Mouse (Mus musculus) stomach, embryonic 15.5 days (tissue): Measurements from ENCODE around the gene Sync. TPM values are rescaled to one million over a fixed set of nuclear protein-coding genes. Genes with fewer than 3 reads are reported as not detected.

Experiments
- ATAC-seq: fragments of 200-750 bp; cut with Nextera tagmentation; 2 replicates; pipeline ENCODE4 v1.8.0; 2017; ENCODE audit warnings: low read depth, moderate number of reproducible peaks, moderate TSS enrichment; ENCODE audit not compliant: insufficient read depth, low FRiP score
- H3K27ac ChIP-seq: fragments of 300-500 bp; sonication (generic); 2 replicates; pipeline ENCODE4 v1.5.1; 2015; ENCODE audit warnings: mild to moderate bottlenecking, inconsistent platforms
- H3K27me3 ChIP-seq: fragments of 300-500 bp; sonication (generic); replicated peaks from 2 replicates; pipeline ENCODE4 v1.6.1; 2015; ENCODE audit warnings: inconsistent platforms
- H3K36me3 ChIP-seq: fragments of 300-500 bp; sonication (generic); 2 replicates; pipeline ENCODE4 v1.6.1; 2015; ENCODE audit warnings: inconsistent platforms
- H3K4me1 ChIP-seq: fragments of 300-500 bp; sonication (generic); 2 replicates; pipeline ENCODE4 v1.6.1; 2015; ENCODE audit warnings: inconsistent platforms
- H3K4me2 ChIP-seq: fragments of 300-500 bp; sonication (generic); 2 replicates; pipeline ENCODE4 v1.6.1; 2015; ENCODE audit warnings: mild to moderate bottlenecking, inconsistent platforms
- H3K4me3 ChIP-seq: fragments of 300-500 bp; sonication (generic); replicated peaks from 2 replicates; pipeline ENCODE4 v1.5.1; 2015; ENCODE audit warnings: inconsistent platforms
- H3K9ac ChIP-seq: fragments of 300-500 bp; sonication (generic); 2 replicates; pipeline ENCODE4 v1.6.1; 2015; ENCODE audit warnings: inconsistent platforms
- H3K9me3 ChIP-seq: fragments of 300-500 bp; sonication (generic); 2 replicates; pipeline ENCODE4 v1.6.1; 2016; ENCODE audit warnings: inconsistent platforms
- WGBS: fragments of 180-500 bp; shearing (Covaris S2); methylation state at CpG from one replicate; pipeline ENCODE4 v1.1.7; 2015; 5-methylcytosine and 5-hydroxymethylcytosine counted together
- polyA plus RNA-seq: library from polyadenylated mRNA; unstranded; fragments of >200 nt; fragmentation: Nextera tagmentation; extraction: Ambion mirVana; gene quantifications from 2 replicates; pipeline ENCODE4 v1.2.1, GENCODE M21; 2015

The Sync gene
- polyA plus RNA-seq: 2.0 and 2.1 TPM in 2 replicates

DNA sequence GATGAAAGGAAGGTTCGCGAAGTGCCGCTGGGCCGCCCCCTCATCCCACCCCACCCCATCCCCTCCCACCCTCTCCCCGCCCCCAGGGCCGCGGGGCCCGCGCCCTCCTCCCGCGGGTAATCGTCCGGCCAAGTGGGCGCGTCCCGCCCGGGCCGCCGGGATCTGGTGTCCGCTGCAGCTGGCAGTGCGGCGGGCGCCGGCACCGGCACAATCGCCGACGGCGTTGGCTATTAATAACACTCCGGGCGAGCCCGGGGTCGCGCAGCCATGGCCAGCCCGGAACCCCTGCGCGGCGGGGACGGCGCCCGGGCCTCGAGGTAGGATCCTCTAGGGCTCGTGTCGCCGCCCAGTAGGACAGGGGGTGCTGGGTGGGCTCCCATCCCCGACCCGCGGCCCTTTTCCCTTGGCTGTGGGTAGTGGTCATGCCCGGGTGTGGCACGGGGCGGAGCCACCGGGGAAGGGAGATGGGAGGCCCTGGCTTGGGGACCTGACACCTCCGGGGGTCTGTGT lies at the start of gene Sync:
Gene Sync, plus strand, starts transcription at position 146 of the 510 bp plus-strand sequence.
- no peaks in the 10 kb centered on the region for H3K9me3 ChIP-seq
- H3K4me1 ChIP-seq: peaks cover 21% of the 10 kb centered on the region
- H3K27me3 ChIP-seq: 0 out of 2 replicates have a peak, but pooled peaks cover 7% of the 10 kb centered on the region
- peak within 1 kb of the TSS; percentile 97 for H3K4me2 ChIP-seq
- peak; percentile 29; the same call in 1 of the 2 replicates for ATAC-seq
- WGBS: under 1% methylated on average over 52 of the region's 53 CpGs
- H3K36me3 ChIP-seq: no peaks in the 10 kb centered on the region
- peak within 1 kb of the TSS; percentile 53 for H3K4me3 ChIP-seq
- H3K9ac ChIP-seq: peak within 1 kb of the TSS; percentile 4; the same call in 1 of the 2 replicates
- H3K27ac ChIP-seq: 0 out of 2 replicates have a peak within 1 kb of the TSS, but pooled peaks have one; percentile 0

DNA sequence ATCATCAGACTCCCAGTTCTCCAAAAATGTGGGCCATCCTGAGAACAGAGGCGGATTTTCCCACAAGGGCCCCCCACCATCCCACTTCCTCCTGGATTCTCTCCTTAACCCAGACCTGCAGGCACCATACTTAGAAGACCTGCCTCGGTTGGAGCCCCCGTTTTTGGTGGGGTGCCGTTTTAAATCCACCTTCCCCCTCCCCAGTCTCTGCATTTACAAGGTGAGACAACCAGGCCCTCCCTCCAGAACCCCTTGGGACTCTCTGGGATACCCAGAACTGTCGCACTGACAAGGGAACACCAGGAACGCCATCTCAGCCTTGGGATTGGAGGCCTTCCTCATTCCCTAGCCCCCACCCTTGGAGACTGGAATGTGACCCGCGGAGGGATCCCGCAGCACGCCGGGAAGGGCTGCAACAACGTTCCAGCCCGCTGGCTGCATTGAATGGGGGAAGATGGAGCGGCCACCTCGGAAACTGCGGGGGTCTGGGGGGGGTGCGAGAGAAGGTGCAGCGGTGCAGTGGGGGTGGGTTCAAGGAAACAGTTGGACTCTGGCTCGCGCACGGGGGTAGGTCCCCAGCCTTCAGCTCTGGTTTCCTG lies 49.5 kb upstream of the Sync start:
- no peaks in the 10 kb centered on the region for H3K27me3 ChIP-seq
- H3K9ac ChIP-seq: peak overlapping the region; percentile 65; the same call in 1 of the 2 replicates
- ATAC-seq: no peak
- peak overlapping the region; percentile 66 for H3K27ac ChIP-seq
- no peaks in the 10 kb centered on the region for H3K9me3 ChIP-seq
- H3K4me2 ChIP-seq: peak overlapping the region; percentile 98
- no peaks in the 10 kb centered on the region for H3K36me3 ChIP-seq
- WGBS: 9% methylated on average over 21 of the region's 21 CpGs
- peak overlapping the region; percentile 75 for H3K4me3 ChIP-seq
- H3K4me1 ChIP-seq: peaks cover 52% of the 10 kb centered on the region

DNA sequence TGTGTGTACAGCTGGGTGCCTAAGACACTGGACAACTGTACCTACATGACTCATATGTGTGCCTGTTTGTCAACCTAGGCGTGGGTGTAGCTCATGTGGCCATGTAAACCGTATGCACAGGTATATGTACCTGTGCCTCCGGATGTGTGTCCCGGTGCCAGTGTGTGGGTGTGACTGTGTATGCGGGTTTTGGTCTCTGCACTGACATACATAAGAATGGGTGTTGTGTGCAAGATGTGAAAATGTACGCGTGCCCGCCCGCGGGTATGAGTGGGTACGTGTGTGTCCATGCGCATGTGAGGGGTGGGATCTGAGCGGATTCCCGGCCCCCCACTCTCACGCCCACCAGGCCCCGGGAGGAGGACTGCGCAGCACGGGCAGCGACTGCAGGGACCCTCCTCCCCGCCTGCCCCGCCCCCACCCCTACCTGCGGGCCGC lies 48.8 kb upstream of the Sync start:
- H3K9ac ChIP-seq: peak overlapping the region; percentile 65
- H3K4me2 ChIP-seq: peak overlapping the region; percentile 98
- H3K4me3 ChIP-seq: peak overlapping the region; percentile 75
- H3K36me3 ChIP-seq: no peaks in the 10 kb centered on the region
- 0% methylated on average over 20 of the region's 23 CpGs for WGBS
- H3K27ac ChIP-seq: peak overlapping the region; percentile 66; the same call in 1 of the 2 replicates
- no peaks in the 10 kb centered on the region for H3K9me3 ChIP-seq
- peaks cover 52% of the 10 kb centered on the region for H3K4me1 ChIP-seq
- no peaks in the 10 kb centered on the region for H3K27me3 ChIP-seq
- ATAC-seq: no peak

DNA sequence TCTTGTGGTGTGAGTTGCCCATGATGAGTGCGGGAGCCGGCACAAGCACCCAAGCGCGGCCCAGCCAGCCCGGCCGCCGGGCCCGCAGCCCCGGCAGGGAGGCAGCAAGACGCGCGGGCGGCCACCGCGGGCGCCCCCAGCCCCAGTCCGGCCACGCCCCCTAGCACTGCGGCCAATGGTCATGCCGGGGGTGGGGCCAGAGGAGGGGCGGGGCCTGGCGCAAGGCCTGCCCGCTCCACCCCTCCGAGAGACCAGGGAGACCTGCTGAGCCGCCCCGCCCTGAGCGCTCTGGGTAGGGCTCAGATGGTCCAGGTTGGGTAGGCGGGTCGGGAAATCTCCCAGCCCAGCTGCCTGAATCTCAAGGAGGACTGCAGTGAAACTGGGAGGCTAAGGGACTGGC lies 48.3 kb upstream of the Sync start:
- Histone ChIP-seq H3K4me2 (peak overlapping the region; percentile 98), H3K9ac (peak overlapping the region; percentile 65), H3K4me1 (peaks cover 51% of the 10 kb centered on the region), H3K4me3 (peak overlapping the region; percentile 75), H3K27ac (peak overlapping the region; percentile 66; the same call in 1 of the 2 replicates), H3K36me3 (no peaks in the 10 kb centered on the region), H3K27me3 (no peaks in the 10 kb centered on the region), H3K9me3 (no peaks in the 10 kb centered on the region)
- peak; percentile 85 for ATAC-seq
- under 1% methylated on average over 24 of the region's 29 CpGs for WGBS

DNA sequence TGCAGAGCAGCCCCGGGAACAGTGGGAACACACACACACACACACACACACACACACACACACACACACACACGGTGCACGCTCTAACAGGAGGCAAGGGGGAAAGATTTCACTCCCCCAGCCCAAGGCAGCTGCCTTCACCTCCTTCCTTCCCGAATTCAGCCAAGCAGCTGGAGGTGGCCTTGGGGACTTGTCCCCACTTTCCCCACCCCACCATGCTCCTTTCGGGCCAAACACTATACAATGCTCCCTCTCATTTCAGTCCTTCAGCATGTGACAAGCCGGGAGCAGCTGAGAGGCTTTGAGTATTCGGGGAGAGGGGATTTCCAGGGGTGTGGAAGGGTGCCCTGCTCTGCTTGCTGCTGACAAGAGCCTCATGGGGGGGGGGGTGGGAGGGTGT lies 45.5 kb upstream of the Sync start:
- Histone ChIP-seq H3K4me1 (peaks cover 52% of the 10 kb centered on the region), H3K27me3 (no peaks in the 10 kb centered on the region), H3K36me3 (no peaks in the 10 kb centered on the region), H3K9ac (no peak overlapping the region), H3K4me2 (no peak overlapping the region), H3K9me3 (no peaks in the 10 kb centered on the region), H3K4me3 (no peak overlapping the region), H3K27ac (peak overlapping the region; percentile 68; the same call in 1 of the 2 replicates)
- WGBS: 34% methylated on average over 7 of the region's 7 CpGs
- ATAC-seq: no peak

DNA sequence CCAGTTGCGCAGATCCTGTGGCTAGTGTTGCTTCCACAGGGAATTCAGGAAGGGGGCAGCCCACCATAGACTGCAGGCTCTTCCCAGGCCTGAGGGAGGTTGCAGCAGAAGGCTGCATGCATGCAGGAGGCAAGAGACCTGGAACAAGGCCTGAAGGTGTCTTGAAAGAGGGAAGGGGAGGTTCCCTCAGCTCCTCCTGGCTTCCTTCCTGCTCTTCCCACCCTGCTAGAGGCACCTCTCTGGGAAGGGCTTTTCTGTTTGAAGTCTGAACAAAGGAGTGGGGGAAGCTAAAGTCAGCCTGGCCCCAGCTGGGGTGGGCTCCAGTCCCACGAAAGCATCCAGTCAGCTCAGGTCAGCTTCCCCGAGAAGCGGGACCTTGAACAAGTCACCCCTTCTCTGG lies 45.1 kb upstream of the Sync start:
- no peak overlapping the region for H3K9ac ChIP-seq

DNA sequence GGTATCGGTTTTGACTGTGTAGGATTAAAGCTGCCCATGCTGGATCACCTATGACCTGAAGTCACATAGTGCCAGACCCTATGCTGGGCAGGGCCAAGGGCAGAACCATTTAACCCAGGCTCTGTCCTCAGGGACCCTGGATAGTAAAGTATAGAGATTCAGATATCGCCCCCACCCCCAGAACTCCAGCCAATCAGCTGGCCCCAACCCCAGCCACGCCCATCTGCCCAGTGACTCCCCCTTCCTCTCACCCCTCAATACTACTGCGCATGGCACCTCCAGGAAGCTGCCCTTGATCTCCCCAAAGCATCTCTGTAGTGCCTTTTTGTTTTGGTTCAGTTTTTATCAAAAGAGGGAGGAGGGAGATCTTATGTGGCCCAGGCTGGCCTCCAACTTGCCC lies 44.7 kb upstream of the Sync start:
- peak overlapping the region; percentile 68 for H3K27ac ChIP-seq
- no peak overlapping the region for H3K9ac ChIP-seq

More for the DNA sequence above, 45.1 kb upstream of the Sync start:
- no peaks in the 10 kb centered on the region for H3K36me3 ChIP-seq
- H3K4me3 ChIP-seq: no peak overlapping the region
- WGBS: 48% methylated on average over 4 of the region's 4 CpGs
- H3K4me2 ChIP-seq: peak overlapping the region; percentile 2; the same call in 1 of the 2 replicates
- peaks cover 52% of the 10 kb centered on the region for H3K4me1 ChIP-seq
- peak overlapping the region; percentile 68 for H3K27ac ChIP-seq
- H3K9me3 ChIP-seq: no peaks in the 10 kb centered on the region
- no peak for ATAC-seq
- H3K27me3 ChIP-seq: no peaks in the 10 kb centered on the region

DNA sequence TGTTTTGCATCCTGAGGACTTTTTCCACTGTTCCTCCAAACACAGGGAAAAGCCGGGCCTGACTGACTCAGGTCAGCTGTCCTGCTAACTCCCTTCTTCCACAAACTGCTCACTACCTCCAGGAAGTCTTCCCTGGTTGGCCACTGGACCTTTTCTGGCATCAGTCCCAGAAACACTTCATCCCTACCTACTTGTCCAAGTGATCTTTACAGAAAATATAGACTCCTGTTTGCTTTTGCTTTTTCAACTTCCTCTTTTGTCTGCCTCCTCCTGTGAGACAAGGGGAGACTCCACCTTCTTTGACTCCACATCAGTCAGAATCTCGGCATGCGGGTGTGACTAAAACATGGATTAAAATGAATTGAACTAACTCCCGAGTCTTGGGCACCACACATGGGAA lies 42.6 kb upstream of the Sync start:
- Histone ChIP-seq H3K36me3 (no peaks in the 10 kb centered on the region), H3K4me2 (peak overlapping the region; percentile 11; the same call in 1 of the 2 replicates), H3K9me3 (no peaks in the 10 kb centered on the region), H3K4me3 (no peak overlapping the region), H3K27ac (peak overlapping the region; percentile 49), H3K27me3 (no peaks in the 10 kb centered on the region), H3K9ac (no peak overlapping the region), H3K4me1 (peaks cover 48% of the 10 kb centered on the region)
- ATAC-seq: no peak
- WGBS: 33% methylated on average over 4 of the region's 4 CpGs

More for the DNA sequence above, 44.7 kb upstream of the Sync start:
- Histone ChIP-seq H3K4me2 (0 out of 2 replicates have a peak overlapping the region, but pooled peaks have one; percentile 2), H3K4me3 (no peak overlapping the region), H3K36me3 (no peaks in the 10 kb centered on the region), H3K27me3 (no peaks in the 10 kb centered on the region), H3K4me1 (peaks cover 51% of the 10 kb centered on the region), H3K9me3 (no peaks in the 10 kb centered on the region)
- no peak for ATAC-seq
- 36% methylated on average over 4 of the region's 4 CpGs for WGBS

DNA sequence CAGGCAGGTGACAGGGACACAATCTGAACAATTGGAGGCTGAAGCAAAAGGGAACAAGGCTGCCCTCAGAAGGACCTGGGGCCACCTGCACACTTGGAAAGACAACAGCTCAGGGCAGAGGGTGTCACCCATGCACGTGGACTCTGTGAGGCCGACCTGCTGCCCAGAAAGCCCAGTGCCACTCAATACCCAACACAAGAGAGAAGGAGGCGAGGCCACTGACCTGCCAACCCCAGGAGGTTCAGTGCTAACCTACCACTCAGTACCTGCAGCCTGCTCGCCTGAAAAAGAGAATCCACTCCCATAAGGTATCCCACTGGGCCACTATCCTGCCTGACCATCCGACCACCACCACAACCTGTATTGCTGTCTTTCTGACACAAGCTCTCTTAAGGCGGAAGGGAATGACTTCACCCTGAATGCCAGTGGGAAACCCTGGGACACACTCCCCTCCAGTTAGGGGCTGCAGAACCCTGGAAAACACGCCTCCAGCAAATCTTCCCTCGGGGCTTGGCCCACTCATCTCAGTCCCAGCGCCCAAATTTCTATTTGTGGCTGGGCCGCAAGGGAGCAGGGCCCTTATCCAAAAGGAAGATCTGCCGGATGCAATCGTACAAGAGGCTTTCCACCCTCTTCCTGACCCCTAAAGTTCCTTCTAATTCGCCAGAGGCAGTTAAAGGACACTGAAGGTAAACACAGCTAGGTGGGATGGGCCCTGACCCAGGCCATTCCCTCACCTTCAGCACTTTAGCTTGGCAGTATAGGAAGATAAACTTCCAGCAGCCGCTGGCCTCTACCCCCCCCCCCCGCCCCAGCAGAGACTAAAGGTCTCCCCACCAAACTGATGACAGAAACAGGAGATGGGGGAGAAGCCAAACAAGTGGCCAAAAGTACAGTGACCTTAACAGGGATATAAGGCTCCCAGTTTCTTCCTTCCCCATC lies 40.8 kb upstream of the Sync start:
- Histone ChIP-seq H3K27me3 (no peaks in the 10 kb centered on the region), H3K27ac (peak overlapping the region; percentile 57), H3K4me2 (peak overlapping the region; percentile 96), H3K9me3 (no peaks in the 10 kb centered on the region), H3K36me3 (no peaks in the 10 kb centered on the region), H3K4me1 (peaks cover 52% of the 10 kb centered on the region), H3K9ac (no peak overlapping the region), H3K4me3 (peak overlapping the region; percentile 67)
- 44% methylated on average over 15 of the region's 15 CpGs for WGBS
- no peak for ATAC-seq

DNA sequence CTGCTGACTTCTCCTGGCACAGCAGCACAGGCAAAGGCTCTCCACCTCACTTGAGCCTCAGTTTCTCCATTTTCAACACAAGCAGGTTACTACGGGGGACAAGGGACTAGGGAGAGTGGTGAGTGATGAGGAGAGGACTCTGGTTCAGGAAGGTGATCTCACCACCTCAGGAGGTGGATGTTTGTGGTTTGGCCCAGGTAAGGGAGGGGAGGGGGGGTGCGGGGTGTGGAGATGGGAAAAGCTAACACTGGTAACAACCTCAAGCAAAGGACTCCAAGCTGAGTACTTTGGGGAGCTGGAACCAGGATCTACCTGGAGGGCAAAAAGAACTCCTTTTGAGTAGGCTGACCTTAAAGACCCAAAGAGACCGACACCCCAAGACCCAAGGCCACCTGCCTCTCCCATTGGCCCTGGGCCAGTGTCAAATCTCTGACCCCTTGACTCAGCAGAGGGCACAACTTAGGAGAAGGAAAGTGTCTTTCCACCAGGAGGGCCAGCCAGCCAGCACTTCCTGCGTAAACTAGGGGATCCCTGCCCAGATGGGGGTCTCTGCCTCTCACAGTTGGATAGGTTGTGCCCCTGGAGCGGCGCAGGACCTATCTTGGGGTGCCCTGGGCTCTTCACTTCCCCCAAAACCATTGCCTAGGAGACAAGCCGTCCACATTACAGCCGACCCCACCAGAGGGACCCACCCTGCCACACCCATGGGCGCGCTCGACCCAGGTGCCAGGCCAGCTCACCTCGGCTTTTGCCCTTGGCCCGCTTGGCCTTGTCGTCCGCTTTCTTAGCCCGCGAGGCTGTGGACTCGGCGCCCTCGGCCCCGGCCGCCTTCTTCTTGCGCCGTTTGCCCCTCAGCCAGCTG lies 39.8 kb upstream of the Sync start:
- peak overlapping the region; percentile 96 for H3K4me2 ChIP-seq
- H3K27ac ChIP-seq: peak overlapping the region; percentile 90
- no peaks in the 10 kb centered on the region for H3K27me3 ChIP-seq
- 9% methylated on average over 24 of the region's 24 CpGs for WGBS
- no peaks in the 10 kb centered on the region for H3K36me3 ChIP-seq
- H3K4me3 ChIP-seq: peak overlapping the region; percentile 67
- no peaks in the 10 kb centered on the region for H3K9me3 ChIP-seq
- no peak for ATAC-seq
- peak overlapping the region; percentile 63 for H3K9ac ChIP-seq
- H3K4me1 ChIP-seq: peaks cover 47% of the 10 kb centered on the region

DNA sequence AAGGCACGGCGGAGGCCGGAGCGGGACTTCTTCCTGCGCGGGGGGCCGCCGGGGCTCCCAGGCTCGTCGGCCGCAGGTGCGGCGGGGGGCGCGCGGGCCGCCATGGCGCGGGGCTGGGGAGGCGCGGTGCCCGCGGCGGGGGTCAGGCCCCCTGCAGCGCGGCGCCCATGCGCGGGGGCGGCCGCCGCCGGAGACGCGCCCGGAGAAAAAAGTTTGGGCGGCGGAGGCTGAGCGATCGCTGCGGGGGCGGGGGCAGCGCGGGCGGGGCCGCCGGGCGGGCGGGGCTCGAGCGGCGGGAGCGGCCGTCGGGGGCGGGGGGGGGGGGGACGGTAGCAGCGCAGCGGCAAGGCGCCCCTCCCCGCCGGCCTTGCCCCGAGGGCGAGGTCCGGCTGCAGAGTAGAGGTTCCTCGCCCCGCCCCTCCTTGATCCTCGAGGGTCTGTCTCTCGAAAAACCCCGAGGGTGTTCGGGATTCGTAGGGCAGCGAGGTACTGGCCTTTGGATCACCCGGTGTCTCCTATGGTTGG lies 39.1 kb upstream of the Sync start:
- no peaks in the 10 kb centered on the region for H3K27me3 ChIP-seq
- peak overlapping the region; percentile 96 for H3K4me2 ChIP-seq
- H3K27ac ChIP-seq: peak overlapping the region; percentile 90
- peak overlapping the region; percentile 63 for H3K9ac ChIP-seq
- H3K4me1 ChIP-seq: peaks cover 44% of the 10 kb centered on the region
- peak overlapping the region; percentile 67 for H3K4me3 ChIP-seq
- under 1% methylated on average over 47 of the region's 74 CpGs for WGBS
- no peaks in the 10 kb centered on the region for H3K9me3 ChIP-seq
- ATAC-seq: no peak
- H3K36me3 ChIP-seq: no peaks in the 10 kb centered on the region
